Mouse (Mus musculus) liver, postnatal 0 days (tissue): ENCODE results near the gene Lrfn4.

Experiments used
- CTCF ChIP-seq: sonication (generic); IDR thresholded peaks from 2 replicates; pipeline ENCODE4 v1.5.1; 2016; ENCODE audit warnings: antibody characterized with exemption, low read depth
- EP300 ChIP-seq: IDR thresholded peaks from 2 replicates; pipeline ENCODE4 v1.6.1; 2016; ENCODE audit warnings: antibody characterized with exemption, low read depth, mild to moderate bottlenecking

DNA sequence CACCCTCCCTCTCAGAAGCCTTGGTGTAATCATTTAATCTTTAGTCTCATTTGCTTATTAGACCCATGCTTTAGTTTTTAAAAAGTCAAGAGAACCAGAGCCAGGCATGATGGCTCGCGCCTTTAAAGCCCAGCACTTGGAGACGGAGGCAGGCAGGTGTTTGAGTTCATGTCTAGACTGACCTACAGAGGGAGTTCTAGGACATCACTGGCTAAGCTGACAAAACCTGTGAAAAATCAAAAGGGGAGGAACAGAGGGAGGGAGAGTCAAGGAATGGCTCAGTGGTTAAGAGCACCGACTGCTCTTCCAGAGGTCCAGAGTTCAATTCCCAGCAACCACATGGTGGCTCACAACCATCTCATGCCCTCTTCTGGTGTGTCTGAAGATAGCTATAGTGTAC is 20.5 kb upstream of the Lrfn4 start:
- TF ChIP-seq CTCF (no peak), EP300 (no peak)
